Mouse (Mus musculus) ovary, adult 18-20 months (tissue): ENCODE measurements at regions not wholly inside any gene's neighbourhood (a gene's known extent, or its start where the extent isn't known, plus 50 kb on each side); places are given as distances from the start of the nearest gene placed in this dataset.
A peak's percentile ranks its signal among the peaks of the same experiment; 100 is the strongest.

Experiments
- DNase-seq: peaks from one replicate; pipeline ENCODE4 v3.0.0; 2022; ENCODE audit warnings: low spot score, mixed read lengths

- peak; percentile 53 for DNase-seq
Observed at GRCm38 (mm10) chrX:167152611-167153010, 56.5 kb downstream of the Tmsb4x start.

GRCm38 (mm10) chrX:167151341-167151740 lies 57.8 kb downstream of the Tmsb4x start:
- DNase-seq, result no peak

DNA sequence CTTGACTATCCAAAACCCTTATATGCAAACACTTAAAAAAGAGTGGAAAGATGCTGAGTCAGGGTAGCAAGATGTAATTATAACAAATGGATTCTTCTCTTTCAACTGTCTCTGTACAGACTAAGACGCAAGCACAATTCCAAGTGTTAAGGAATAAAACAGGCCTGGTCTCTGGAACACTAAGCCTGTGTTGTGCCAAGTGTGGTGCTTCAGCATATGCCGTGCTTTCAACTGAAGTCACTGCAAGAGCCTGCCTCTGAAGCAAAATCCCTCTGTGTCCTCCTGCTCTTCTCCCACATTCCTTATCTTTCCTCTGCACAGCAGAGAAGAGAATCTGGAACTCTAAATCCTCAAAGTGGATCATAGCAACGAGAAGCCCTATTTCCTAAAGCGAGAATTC lies 59.7 kb downstream of the Tmsb4x start:
- DNase-seq, result no peak

GRCm38 (mm10) chrX:167146513-167147360 lies 62.4 kb downstream of the Tmsb4x start:
- no peak for DNase-seq

GRCm38 (mm10) chrX:167145508-167146182 lies 63.5 kb downstream of the Tmsb4x start:
- DNase-seq, result no peak

DNA sequence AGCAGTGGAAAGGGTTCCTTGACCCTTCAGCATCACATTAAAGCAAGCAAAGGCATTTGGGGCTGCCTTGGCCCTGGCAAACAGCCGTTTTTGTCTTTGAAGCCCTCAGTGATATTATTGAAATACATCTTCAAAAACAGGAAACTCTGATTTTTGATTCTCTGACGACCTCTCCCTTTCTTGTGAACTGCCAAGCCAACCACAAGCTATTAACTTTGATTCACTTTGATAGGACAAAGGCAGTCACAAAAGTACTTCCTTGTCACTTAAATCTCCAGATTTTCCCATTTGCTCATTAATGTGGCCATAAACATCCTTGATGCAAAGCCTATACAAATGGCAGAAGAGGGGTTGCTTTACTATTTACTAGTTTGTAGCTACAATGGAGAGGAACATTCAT lies 70.0 kb downstream of the Tmsb4x start:
- DNase-seq, result no peak

DNA sequence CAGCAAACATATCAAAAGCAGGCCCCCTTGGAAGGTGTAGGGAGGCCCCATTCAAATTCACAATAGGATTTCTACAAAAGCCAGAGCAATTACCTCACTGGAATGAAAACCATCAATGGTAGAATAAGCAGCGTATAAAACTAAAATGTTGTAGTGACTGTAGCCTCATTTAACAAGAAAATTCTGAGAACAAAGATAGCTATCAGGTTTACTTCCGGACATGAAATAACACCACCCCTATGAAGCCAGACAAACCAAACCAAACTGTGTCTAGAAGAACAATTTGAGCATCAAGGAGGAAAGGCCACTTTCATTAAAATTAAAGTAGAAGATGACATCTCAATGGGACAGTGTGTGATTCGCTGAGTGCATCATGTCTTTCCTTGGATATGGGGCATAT lies 74.9 kb downstream of the Tmsb4x start:
- DNase-seq, result no peak

- no peak for DNase-seq
Observed at GRCm38 (mm10) chrX:167132989-167133395, 76.1 kb downstream of the Tmsb4x start.

DNA sequence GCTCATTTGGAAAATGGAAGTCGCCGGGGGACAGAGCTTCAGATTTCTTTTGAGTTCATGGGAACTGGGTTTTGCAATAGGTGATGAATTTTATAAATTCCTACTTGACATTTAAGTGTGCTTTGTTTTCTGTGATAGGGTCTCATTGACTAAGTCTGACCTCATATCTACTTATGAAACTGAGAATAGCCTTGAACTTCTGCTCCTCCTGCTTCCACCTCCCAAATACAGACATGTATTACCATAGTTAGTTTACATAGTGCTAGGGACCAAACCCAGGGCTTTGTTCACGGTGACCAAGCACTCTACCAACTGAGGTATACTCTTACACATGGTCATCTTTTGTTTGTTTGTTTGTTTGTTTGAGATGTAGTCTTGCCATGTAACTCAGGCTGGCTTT lies 77.8 kb downstream of the Tmsb4x start:
- no peak for DNase-seq

GRCm38 (mm10) chrX:167130601-167131000 lies 78.5 kb downstream of the Tmsb4x start:
- no peak for DNase-seq

DNA sequence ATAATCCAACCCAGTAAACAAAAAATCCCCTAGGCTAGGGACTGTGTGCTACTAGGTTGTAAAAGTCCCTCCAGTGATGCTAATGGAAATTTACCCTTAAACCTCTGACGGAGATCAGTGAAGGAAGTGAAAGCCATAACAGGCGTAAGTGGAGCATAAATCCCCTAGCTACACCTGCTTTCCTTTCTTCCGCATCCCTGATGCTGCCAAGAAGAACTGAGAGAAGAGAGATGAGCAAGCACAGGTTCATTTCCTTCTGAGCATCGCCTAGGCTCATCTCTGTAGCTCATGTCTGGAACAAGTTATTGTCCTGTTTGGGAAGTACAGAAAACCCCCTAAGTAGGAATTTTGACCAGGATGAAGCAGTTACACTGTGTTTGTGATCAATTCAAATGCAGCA lies 89.8 kb downstream of the Tmsb4x start:
- no peak for DNase-seq

DNA sequence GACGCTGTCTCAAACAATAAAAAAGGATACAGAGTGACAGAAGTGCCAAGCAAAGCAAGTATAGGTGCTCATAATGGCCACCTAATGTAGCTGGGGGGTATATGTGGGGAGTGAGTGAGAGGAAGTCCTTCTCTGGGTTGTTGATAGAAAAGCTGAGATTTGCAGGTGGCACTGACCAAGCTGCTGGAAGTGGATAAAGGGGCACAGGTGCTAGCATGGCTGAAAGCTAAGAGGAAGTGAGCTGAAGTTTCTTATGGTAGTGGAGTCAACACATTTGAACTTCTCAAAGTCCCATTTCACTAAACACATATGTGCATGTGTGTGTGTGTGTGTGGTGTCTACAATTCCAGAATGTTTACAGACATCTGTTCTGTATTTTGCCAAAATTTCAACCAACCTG lies 94.0 kb downstream of the Tmsb4x start:
- no peak for DNase-seq

DNA sequence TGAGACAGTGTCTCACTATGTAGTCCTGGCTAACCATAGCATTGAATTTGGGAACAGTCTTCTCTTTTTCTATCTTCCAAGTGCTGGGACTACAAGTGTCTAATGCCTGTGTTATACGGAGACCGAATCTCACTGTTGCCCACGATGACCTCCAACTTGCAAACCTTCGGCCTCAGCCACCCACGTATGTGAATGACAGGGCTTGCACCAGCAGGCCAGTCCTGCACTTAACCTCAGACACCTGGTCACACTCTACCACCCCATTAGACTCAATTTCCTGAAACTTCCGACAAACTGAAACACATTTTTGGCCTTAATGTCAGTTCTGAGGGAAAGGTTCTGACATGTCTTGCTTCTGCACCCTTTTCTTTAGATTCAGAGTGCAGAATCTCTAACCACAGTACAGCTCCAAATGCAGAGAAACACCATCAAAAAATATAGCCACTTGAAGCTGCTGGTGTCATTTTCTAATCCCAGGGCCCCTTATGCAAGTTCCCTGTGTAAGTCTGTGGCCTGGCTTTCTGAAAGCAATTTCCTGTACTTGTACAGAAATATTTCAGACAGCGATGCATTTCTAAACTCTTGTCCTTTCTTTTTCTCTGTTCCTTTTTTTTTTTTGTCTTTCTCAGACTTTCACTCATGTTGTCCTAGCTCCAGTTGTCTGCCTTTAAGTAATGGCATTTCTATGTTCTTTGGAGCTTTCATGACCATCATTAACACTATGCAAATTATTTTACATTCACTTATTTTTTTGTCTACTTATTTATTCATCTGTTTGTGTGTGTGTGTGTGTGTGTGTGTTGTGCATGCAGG lies 97.8 kb downstream of the Tmsb4x start:
- DNase-seq, result no peak

- no peak for DNase-seq
Observed at GRCm38 (mm10) chrX:167108356-167108755, 100.8 kb downstream of the Tmsb4x start.

- DNase-seq, result no peak
Observed at GRCm38 (mm10) chrX:167107469-167107868, 101.6 kb downstream of the Tmsb4x start.

DNA sequence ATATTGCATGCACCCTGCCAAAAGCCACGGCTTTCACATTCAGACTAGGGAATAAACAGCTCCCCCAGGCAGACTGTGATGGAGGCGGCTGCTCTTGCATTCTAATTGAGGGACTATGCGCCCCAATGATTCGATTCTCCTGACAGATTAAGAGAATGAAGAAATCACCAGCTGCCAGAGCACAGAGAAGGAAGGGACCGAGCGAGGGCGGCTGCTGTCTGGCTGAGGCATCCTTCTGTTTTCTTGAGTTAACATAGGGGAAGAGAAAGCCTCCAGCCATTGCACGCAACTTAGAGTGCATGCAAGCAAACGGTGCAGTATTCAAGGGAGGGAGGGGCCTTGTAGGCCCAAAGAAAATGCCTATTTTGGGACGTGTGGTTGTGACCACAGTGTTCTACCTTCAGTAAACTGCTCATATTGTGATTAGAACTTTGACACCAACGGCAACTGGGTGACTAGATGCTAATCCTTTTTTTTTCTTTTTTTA lies 103.1 kb downstream of the Tmsb4x start:
- no peak for DNase-seq

DNA sequence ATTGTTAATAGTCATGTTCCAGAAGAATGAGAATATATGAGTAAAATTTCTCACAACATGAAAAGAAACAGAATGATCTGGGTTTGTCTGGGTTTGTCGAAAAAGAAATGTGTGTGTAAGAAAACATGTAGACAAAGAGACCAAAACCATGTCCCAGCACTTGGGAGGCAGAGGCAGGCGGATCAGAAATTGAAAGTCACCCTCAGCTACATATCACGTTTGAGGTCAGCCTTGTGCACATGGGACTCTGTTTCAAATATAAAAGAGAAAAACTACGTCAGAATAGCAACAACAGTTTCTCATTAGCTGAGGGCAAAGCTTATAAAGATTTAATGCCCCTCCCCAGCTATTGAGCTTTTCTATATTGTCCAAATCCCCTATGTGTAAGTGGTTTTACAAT lies 103.8 kb downstream of the Tmsb4x start:
- DNase-seq, result no peak

DNA sequence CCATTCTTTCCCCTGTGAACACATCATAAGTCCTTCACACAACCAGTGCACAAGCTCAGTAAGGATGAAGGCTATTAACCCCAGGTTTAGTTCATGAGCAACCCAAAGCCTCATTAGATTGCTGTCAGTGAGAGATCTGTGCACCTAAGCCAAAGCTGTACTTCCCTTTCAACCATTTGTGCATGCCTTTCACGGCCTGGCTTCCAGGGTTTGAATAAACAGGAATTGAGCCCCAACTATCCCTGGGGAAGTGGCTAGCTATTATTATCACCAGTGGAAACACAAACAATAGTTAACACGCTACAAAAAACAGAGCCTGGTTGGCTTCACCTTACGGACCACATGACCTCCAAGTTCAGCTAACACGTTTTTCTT lies 104.9 kb downstream of the Tmsb4x start:
- DNase-seq, result no peak

DNA sequence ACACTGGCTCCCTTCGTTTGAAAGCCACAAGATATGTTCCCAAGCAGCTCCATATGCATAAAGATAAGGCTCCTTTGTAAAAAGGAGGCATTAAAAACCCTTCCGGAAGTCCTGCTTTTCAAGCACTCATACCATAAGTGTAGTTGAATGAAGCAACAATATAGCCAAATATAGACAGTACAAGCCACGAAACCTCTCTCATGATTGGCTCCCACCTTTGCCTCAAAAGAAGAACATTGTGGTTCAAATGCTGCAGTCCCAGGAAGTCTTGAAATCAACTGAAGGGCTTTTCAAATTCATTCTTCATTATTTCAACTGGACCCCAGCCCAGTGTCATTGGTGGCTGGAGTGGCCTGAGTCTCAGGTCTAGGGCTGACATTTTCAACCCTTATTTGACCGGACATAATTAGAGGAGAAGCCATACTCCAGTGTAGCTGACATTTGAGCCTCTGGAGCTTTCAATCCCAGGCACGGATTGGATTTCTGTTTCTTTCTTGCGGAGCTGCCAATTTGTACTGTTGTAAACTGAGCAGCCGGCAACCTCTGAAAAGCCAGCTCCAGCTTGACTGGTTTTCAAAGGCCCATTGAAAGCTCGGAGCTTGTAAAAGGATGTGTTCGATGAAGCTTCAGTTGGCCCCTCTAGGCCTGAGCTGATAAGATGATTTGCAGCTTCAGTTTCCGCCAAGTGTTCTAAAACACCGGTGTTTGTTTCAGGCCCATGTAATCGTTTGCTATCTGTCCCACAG lies 105.4 kb downstream of the Tmsb4x start:
- DNase-seq, result no peak

DNA sequence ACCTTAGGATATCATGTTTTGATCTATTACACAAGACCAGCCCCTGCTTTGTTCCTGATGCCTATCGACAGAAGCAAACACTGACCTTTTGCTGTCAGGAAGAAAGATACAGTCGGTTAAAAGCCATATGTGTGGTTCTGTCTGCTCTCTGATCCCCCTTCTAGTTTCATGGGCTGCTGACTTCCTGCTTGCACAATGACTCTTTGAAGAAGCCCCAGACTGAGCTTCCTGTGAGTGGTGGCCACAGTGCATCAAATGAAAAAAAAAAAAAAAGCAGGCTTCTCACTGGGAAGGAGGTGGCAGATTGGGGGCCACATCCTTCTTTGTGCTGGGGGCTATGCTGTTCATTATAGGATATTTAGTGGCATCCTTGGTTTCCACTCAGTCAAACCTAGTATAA lies 107.2 kb downstream of the Tmsb4x start:
- DNase-seq, result no peak

GRCm38 (mm10) chrX:167099411-167099810 lies 109.7 kb downstream of the Tmsb4x start:
- DNase-seq, result no peak

- no peak for DNase-seq
Observed at GRCm38 (mm10) chrX:167098914-167099313, 110.2 kb downstream of the Tmsb4x start.
